Mouse (Mus musculus) forebrain, embryonic 14.5 days (tissue): ENCODE results near the gene Gm20388. TPM values are rescaled to one million over a fixed set of nuclear protein-coding genes. Genes with fewer than 3 reads are reported as not detected.
"Not testable (repeated sequence)": the region's sequence is repeated elsewhere in the genome, so short reads cannot be mapped to it uniquely, and the experiment has no call there.

ENCODE experiments used
- ATAC-seq: fragments of 200-750 bp; cut with Nextera tagmentation; 2 replicates; pipeline ENCODE4 v1.8.0; 2017; ENCODE audit warnings: mild to moderate bottlenecking, moderate library complexity
- DNase-seq: peaks from one replicate; pipeline ENCODE4 v3.0.0-alpha.2; 2015; ENCODE audit warnings: low spot score
- H3K27ac ChIP-seq: fragments of 300-500 bp; sonication (generic); 2 replicates; pipeline ENCODE4 v1.5.1; 2014; ENCODE audit warnings: low read depth, mild to moderate bottlenecking, control low read depth, low read length, moderate library complexity
- H3K27me3 ChIP-seq: fragments of 300-500 bp; sonication (generic); replicated peaks from 2 replicates; pipeline ENCODE4 v1.6.1; 2014; ENCODE audit warnings: low read length, control low read depth, mixed read lengths; ENCODE audit not compliant: control insufficient read depth, insufficient read depth
- H3K36me3 ChIP-seq: fragments of 300-500 bp; sonication (generic); 2 replicates; pipeline ENCODE4 v1.6.1; 2014; ENCODE audit warnings: low read length, control low read depth; ENCODE audit not compliant: control insufficient read depth, insufficient read depth
- H3K4me1 ChIP-seq: fragments of 300-500 bp; sonication (generic); 2 replicates; pipeline ENCODE4 v1.6.1; 2014; ENCODE audit warnings: antibody characterized with exemption, low read length, control low read depth; ENCODE audit not compliant: control insufficient read depth, insufficient read depth
- H3K4me2 ChIP-seq: fragments of 300-500 bp; sonication (generic); 2 replicates; pipeline ENCODE4 v1.6.1; 2014; ENCODE audit warnings: mild to moderate bottlenecking, control low read depth, low read length
- H3K4me3 ChIP-seq: fragments of 300-500 bp; sonication (generic); 2 replicates; pipeline ENCODE4 v1.5.1; 2014; ENCODE audit warnings: low read depth, low read length, control low read depth
- H3K9ac ChIP-seq: fragments of 300-500 bp; sonication (generic); 2 replicates; pipeline ENCODE4 v1.6.1; 2014; ENCODE audit warnings: mild to moderate bottlenecking, low read length, control low read depth, moderate library complexity
- H3K9me3 ChIP-seq: fragments of 300-500 bp; sonication (generic); replicated peaks from 2 replicates; pipeline ENCODE4 v1.6.1; 2016; ENCODE audit warnings: low read length, control low read depth, mixed read lengths; ENCODE audit not compliant: control insufficient read depth
- WGBS: fragments of 180-500 bp; shearing (Covaris S2); extraction: QIAGEN DNeasy Blood & Tissue Kit; methylation state at CpG from one replicate; pipeline ENCODE4 v1.1.7; 2014; 5-methylcytosine and 5-hydroxymethylcytosine counted together
- polyA plus RNA-seq: library from polyadenylated mRNA; unstranded; fragments of >200 nt; fragmentation: Nextera tagmentation; extraction: Ambion mirVana; gene quantifications from 2 replicates; pipeline ENCODE4 v1.2.1, GENCODE M21; 2014

Gene Gm20388
- polyA plus RNA-seq, 1 experiment from 2014 or later, result 7.4 TPM

GRCm38 (mm10) chr8:123630841-123631251, 3720.2 kb downstream of the Gm20388 start:
- peak; percentile 30 for DNase-seq

GRCm38 (mm10) chr8:123631746-123632145, 3721.1 kb downstream of the Gm20388 start:
- not testable (repeated sequence) for H3K9me3 ChIP-seq, H3K4me1 ChIP-seq, ATAC-seq, H3K9ac ChIP-seq, H3K4me3 ChIP-seq, H3K36me3 ChIP-seq, H3K27me3 ChIP-seq, H3K4me2 ChIP-seq, DNase-seq, H3K27ac ChIP-seq
- 63% methylated on average over 3 of the region's 3 CpGs for WGBS

More at GRCm38 (mm10) chr8:123630841-123631251, 3720.2 kb downstream of the Gm20388 start:
- H3K4me3 ChIP-seq, result peak overlapping the region; percentile 6; the same call in 1 of the 2 replicates
- H3K27me3 ChIP-seq, result 0 out of 2 replicates have a peak, but pooled peaks cover 4% of the 10 kb centered on the region
- no peaks in the 10 kb centered on the region for H3K9me3 ChIP-seq
- peaks cover 6% of the 10 kb centered on the region; the same call in 1 of the 2 replicates for H3K4me1 ChIP-seq
- H3K36me3 ChIP-seq, result no peaks in the 10 kb centered on the region
- H3K9ac ChIP-seq, result no peak overlapping the region
- WGBS, result 37% methylated on average over 12 of the region's 12 CpGs
- ATAC-seq, result no peak
- H3K27ac ChIP-seq, result no peak overlapping the region
- H3K4me2 ChIP-seq, result peak overlapping the region; percentile 40

- no peak for ATAC-seq
Measured at GRCm38 (mm10) chr8:123632257-123632656, 3721.6 kb downstream of the Gm20388 start.

GRCm38 (mm10) chr8:123633801-123634200, 3723.2 kb downstream of the Gm20388 start:
- no peak overlapping the region for H3K4me2 ChIP-seq
- ATAC-seq, result no peak
- WGBS, result 74% methylated on average over 7 of the region's 7 CpGs
- H3K4me1 ChIP-seq, result peaks cover 4% of the 10 kb centered on the region; the same call in 1 of the 2 replicates
- no peaks in the 10 kb centered on the region for H3K9me3 ChIP-seq
- no peaks in the 10 kb centered on the region for H3K36me3 ChIP-seq
- DNase-seq, result no peak
- no peak overlapping the region for H3K4me3 ChIP-seq
- no peak overlapping the region for H3K9ac ChIP-seq
- 0 out of 2 replicates have a peak, but pooled peaks cover 4% of the 10 kb centered on the region for H3K27me3 ChIP-seq
- no peak overlapping the region for H3K27ac ChIP-seq

More at GRCm38 (mm10) chr8:123632257-123632656, 3721.6 kb downstream of the Gm20388 start:
- Histone ChIP-seq H3K9ac (no peak overlapping the region), H3K9me3 (no peaks in the 10 kb centered on the region), H3K27me3 (0 out of 2 replicates have a peak, but pooled peaks cover 4% of the 10 kb centered on the region), H3K4me3 (no peak overlapping the region), H3K36me3 (no peaks in the 10 kb centered on the region), H3K27ac (no peak overlapping the region), H3K4me2 (no peak overlapping the region), H3K4me1 (peaks cover 6% of the 10 kb centered on the region; the same call in 1 of the 2 replicates)
- WGBS, result 86% methylated on average over 4 of the region's 4 CpGs
- DNase-seq, result no peak

- no peak overlapping the region for H3K4me3 ChIP-seq
- H3K9ac ChIP-seq, result no peak overlapping the region
- no peaks in the 10 kb centered on the region for H3K36me3 ChIP-seq
- H3K9me3 ChIP-seq, result no peaks in the 10 kb centered on the region
- ATAC-seq, result no peak
- DNase-seq, result no peak
- no peak overlapping the region for H3K4me2 ChIP-seq
- 52% methylated on average over 3 of the region's 3 CpGs for WGBS
- H3K27ac ChIP-seq, result no peak overlapping the region
- H3K4me1 ChIP-seq, result no peaks in the 10 kb centered on the region
- 0 out of 2 replicates have a peak, but pooled peaks cover 4% of the 10 kb centered on the region for H3K27me3 ChIP-seq
Measured at GRCm38 (mm10) chr8:123634395-123635131, 3723.9 kb downstream of the Gm20388 start.

GRCm38 (mm10) chr8:123635671-123636070, 3725.0 kb downstream of the Gm20388 start:
- Histone ChIP-seq H3K9ac (no peak overlapping the region), H3K4me3 (no peak overlapping the region), H3K36me3 (no peaks in the 10 kb centered on the region), H3K9me3 (no peaks in the 10 kb centered on the region), H3K4me1 (no peaks in the 10 kb centered on the region), H3K4me2 (no peak overlapping the region), H3K27ac (no peak overlapping the region), H3K27me3 (0 out of 2 replicates have a peak, but pooled peaks cover 4% of the 10 kb centered on the region)
- DNase-seq (no peak), ATAC-seq (no peak)
- 76% methylated on average over 11 of the region's 11 CpGs for WGBS

GRCm38 (mm10) chr8:123643330-123644051, 3732.8 kb downstream of the Gm20388 start:
- DNase-seq, result peak; percentile 90
- Histone ChIP-seq H3K9ac (peak overlapping the region; percentile 13; the same call in 1 of the 2 replicates), H3K27ac (no peak overlapping the region), H3K4me2 (peak overlapping the region; percentile 38), H3K4me3 (peak overlapping the region; percentile 23), H3K27me3 (no peaks in the 10 kb centered on the region), H3K9me3 (no peaks in the 10 kb centered on the region), H3K36me3 (no peaks in the 10 kb centered on the region), H3K4me1 (no peaks in the 10 kb centered on the region)
- 15% methylated on average over 25 of the region's 25 CpGs for WGBS
- no peak for ATAC-seq

- H3K9ac ChIP-seq, result no peak overlapping the region
- no peaks in the 10 kb centered on the region for H3K9me3 ChIP-seq
- H3K4me1 ChIP-seq, result no peaks in the 10 kb centered on the region
- WGBS, result 70% methylated on average over 9 of the region's 9 CpGs
- H3K27ac ChIP-seq, result no peak overlapping the region
- H3K36me3 ChIP-seq, result no peaks in the 10 kb centered on the region
- no peak for ATAC-seq
- no peaks in the 10 kb centered on the region for H3K27me3 ChIP-seq
- H3K4me3 ChIP-seq, result no peak overlapping the region
- no peak overlapping the region for H3K4me2 ChIP-seq
- DNase-seq, result no peak
Measured at GRCm38 (mm10) chr8:123645229-123645628, 3734.6 kb downstream of the Gm20388 start.
